Mouse (Mus musculus) G1E (cell line): Measurements from ENCODE around the gene Pigg. TPM values are rescaled to one million over a fixed set of nuclear protein-coding genes. Genes with fewer than 3 reads are reported as not detected.
A peak's percentile ranks its signal among the peaks of the same experiment; 100 is the strongest.
"Not testable (repeated sequence)": the region's sequence is repeated elsewhere in the genome, so short reads cannot be mapped to it uniquely, and the experiment has no call there.

Experiments used
- ATAC-seq: 2 replicates; pipeline ENCODE4 v1.8.0; 2016; ENCODE audit warnings: mild to moderate bottlenecking; ENCODE audit not compliant: insufficient number of reproducible peaks, poor library complexity, low FRiP score, severe bottlenecking; ENCODE audit errors: extremely low read depth
- DNase-seq: peaks from one replicate; pipeline ENCODE4 v3.0.0; 2012; ENCODE audit warnings: low spot score
- H3K27me3 ChIP-seq: 2 replicates; pipeline ENCODE4 v1.6.1; 2012; ENCODE audit warnings: mild to moderate bottlenecking, low read length, inconsistent platforms; ENCODE audit not compliant: insufficient read depth
- H3K36me3 ChIP-seq: replicated peaks from 2 replicates; pipeline ENCODE3; 2012; ENCODE audit warnings: mild to moderate bottlenecking, inconsistent platforms
- H3K4me1 ChIP-seq: 2 replicates; pipeline ENCODE4 v1.6.1; 2012; ENCODE audit warnings: low read depth, low read length, inconsistent platforms, mixed read lengths; ENCODE audit not compliant: insufficient read depth
- H3K4me3 ChIP-seq: 2 replicates; pipeline ENCODE4 v1.5.1; 2012; ENCODE audit warnings: low read depth, mild to moderate bottlenecking, inconsistent platforms, low read length, moderate library complexity, mixed read lengths
- H3K9me3 ChIP-seq: replicated peaks from 2 replicates; pipeline ENCODE4 v1.6.1; 2012; ENCODE audit warnings: inconsistent platforms
- CTCF ChIP-seq: IDR thresholded peaks from 2 replicates; pipeline ENCODE4 v1.5.1; 2012; ENCODE audit warnings: low read depth, low read length, inconsistent platforms, mixed read lengths
- GATA1 ChIP-seq: IDR thresholded peaks from 2 replicates; pipeline ENCODE4 v1.6.1; 2012; ENCODE audit warnings: borderline replicate concordance, low read length, inconsistent platforms, mixed read lengths
- GATA2 ChIP-seq: IDR thresholded peaks from 2 replicates; pipeline ENCODE4 v1.6.1; 2012; ENCODE audit warnings: low read depth, low read length, inconsistent platforms, borderline replicate concordance
- POLR2AphosphoS5 ChIP-seq: IDR thresholded peaks from 2 replicates; pipeline ENCODE4 v1.6.1; 2012; ENCODE audit warnings: low read depth, low read length, inconsistent platforms; ENCODE audit not compliant: insufficient replicate concordance
- TAL1 ChIP-seq: conservative IDR thresholded peaks from 2 replicates; pipeline ENCODE4 v1.6.1; 2012; ENCODE audit warnings: low read depth, low read length, inconsistent platforms, mixed read lengths
- polyA plus RNA-seq: library from polyadenylated mRNA; stranded (reverse); fragments of >175 nt; gene quantifications from 2 replicates; pipeline ENCODE4 v1.2.3, GENCODE M21; 2012
- total RNA-seq, 2 experiments: library from RNA; stranded (forward) in 1 of 2; stranded (reverse) in 1 of 2; fragments of 200-1000 nt in 1 of 2; fragments of >200 nt in 1 of 2; fragmentation: Nextera tagmentation in 1 of 2; gene quantifications; 2 replicates each; pipeline ENCODE4 v1.2.3; 2014 to 2017

Pigg gene
- total and polyA plus RNA-seq, 3 experiments: 2.0 to 11.7 (median 11.3) TPM

DNA sequence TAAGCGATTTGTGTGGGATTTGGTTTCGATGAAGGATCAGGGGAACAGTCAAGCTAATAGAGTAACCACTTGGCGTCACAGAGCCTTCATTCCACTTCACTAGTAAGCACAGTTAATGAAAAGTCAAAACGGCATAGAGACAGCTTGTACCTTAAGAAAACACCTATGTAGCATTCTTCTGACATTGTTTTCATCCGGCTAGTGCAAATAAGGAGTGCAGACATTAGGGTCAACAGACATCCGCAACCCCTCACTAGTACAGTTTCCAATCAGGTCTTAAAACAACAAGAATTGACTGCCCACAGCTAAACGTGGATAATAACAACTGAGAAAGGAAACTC is 42.6 kb upstream of the Pigg start:
- DNase-seq: no peak
- H3K36me3 ChIP-seq: peaks cover 16% of the 10 kb centered on the region

GRCm38 (mm10) chr5:108270415-108270814 is 42.0 kb upstream of the Pigg start:
- Histone ChIP-seq H3K36me3 (peaks cover 21% of the 10 kb centered on the region), H3K4me1 (peaks cover 35% of the 10 kb centered on the region), H3K4me3 (peak overlapping the region; percentile 99), H3K9me3 (no peaks in the 10 kb centered on the region), H3K27me3 (no peaks in the 10 kb centered on the region)
- TF ChIP-seq GATA2: no peak
- TF ChIP-seq POLR2AphosphoS5: no peak
- TF ChIP-seq TAL1: no peak
- no peak for TF ChIP-seq GATA1
- TF ChIP-seq CTCF: no peak
- DNase-seq (no peak), ATAC-seq (no peak)

More for the DNA sequence above, 42.6 kb upstream of the Pigg start:
- Histone ChIP-seq H3K27me3 (no peaks in the 10 kb centered on the region), H3K4me3 (peak overlapping the region; percentile 99), H3K9me3 (no peaks in the 10 kb centered on the region), H3K4me1 (peaks cover 35% of the 10 kb centered on the region)
- TF ChIP-seq CTCF (no peak), TAL1 (no peak), GATA2 (no peak), GATA1 (no peak), POLR2AphosphoS5 (no peak)
- no peak for ATAC-seq

GRCm38 (mm10) chr5:108271345-108271744 is 41.1 kb upstream of the Pigg start:
- not testable (repeated sequence) for ATAC-seq, DNase-seq, H3K9me3 ChIP-seq, H3K27me3 ChIP-seq
- Histone ChIP-seq H3K4me1 (peaks cover 35% of the 10 kb centered on the region), H3K36me3 (peaks cover 27% of the 10 kb centered on the region), H3K4me3 (peak overlapping the region; percentile 44; the same call in 1 of the 2 replicates)

DNA sequence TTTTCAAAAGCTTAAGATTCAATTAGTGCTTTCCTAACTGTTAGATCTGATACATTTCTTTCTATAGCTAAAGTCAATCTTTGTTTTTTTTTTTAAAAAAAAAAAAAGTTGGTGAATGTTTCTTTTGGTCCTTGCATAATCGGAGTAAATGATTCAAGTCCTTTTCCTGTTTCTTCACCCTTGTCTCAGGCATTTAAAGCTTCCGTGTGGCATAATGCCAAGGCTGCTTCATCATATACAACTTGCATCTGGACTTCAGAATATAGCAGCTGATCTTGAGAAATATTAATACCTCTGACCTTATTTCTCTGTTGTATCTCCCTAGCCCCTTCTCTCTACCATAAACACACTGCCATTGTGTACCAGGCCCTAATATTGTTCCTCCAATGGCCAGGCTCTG is 25.5 kb upstream of the Pigg start:
- no peak for TF ChIP-seq CTCF
- TF ChIP-seq GATA2: no peak
- no peak for TF ChIP-seq POLR2AphosphoS5
- no peak for TF ChIP-seq GATA1
- TF ChIP-seq TAL1: no peak
- H3K4me1 ChIP-seq: peaks cover 8% of the 10 kb centered on the region
- peaks cover 4% of the 10 kb centered on the region for H3K36me3 ChIP-seq
- no peak overlapping the region for H3K4me3 ChIP-seq
- H3K9me3 ChIP-seq: no peaks in the 10 kb centered on the region
- no peak for ATAC-seq
- H3K27me3 ChIP-seq: no peaks in the 10 kb centered on the region
- DNase-seq: no peak

- ATAC-seq (no peak), DNase-seq (no peak)
- Histone ChIP-seq H3K27me3 (0 out of 2 replicates have a peak, but pooled peaks cover 2% of the 10 kb centered on the region), H3K36me3 (no peaks in the 10 kb centered on the region), H3K4me3 (no peak overlapping the region), H3K4me1 (0 out of 2 replicates have a peak, but pooled peaks cover 4% of the 10 kb centered on the region), H3K9me3 (no peaks in the 10 kb centered on the region)
- TF ChIP-seq CTCF (no peak), TAL1 (no peak), GATA2 (no peak), POLR2AphosphoS5 (no peak), GATA1 (no peak)
Observed at GRCm38 (mm10) chr5:108301567-108301966, 10.8 kb upstream of the Pigg start.

DNA sequence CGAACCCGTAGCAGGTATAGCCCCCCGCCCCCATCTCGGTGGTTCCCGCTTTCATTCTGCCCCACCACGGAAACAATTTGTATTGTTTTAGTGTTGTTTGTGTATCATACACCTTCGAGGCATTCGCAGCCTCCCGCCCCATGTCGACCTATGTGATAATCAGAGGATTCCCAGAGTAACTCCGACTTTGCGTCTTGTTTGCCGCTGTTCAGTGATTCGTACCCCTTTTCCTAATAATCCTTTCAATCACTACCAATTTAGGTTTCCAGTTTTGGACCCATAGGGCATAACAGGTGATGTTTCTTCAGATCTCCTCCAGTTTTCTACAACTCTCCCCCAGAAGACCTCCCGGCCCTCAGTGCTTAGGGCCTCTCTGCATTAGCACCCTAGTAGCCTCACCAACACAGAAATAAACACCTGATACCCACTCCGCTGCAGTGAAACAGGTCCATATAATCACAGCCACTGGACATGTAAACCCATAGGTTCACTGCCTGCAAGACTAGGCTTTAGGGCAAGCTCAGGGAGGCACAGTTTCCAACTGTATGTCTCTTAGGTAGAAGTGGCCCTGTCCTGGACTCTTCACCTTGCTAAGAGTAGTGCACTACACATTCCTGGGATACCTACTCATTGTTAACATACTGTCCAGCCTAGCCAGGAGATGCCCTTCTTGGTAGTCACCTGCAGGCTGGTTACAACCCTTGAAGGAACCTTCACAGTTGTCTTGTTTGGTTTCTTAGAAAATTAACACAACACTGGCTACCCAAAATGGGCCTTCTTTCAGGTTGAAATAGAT is 854 bp downstream of the Pigg start:
- no peak for ATAC-seq
- TF ChIP-seq GATA2: no peak
- no peak for TF ChIP-seq GATA1
- TF ChIP-seq CTCF: no peak
- no peak for TF ChIP-seq POLR2AphosphoS5
- no peak for TF ChIP-seq TAL1
- peak; percentile 7 for DNase-seq
- H3K9me3 ChIP-seq: no peaks in the 10 kb centered on the region
- no peaks in the 10 kb centered on the region for H3K27me3 ChIP-seq
- peaks cover 18% of the 10 kb centered on the region for H3K4me1 ChIP-seq
- peaks cover 28% of the 10 kb centered on the region for H3K36me3 ChIP-seq
- H3K4me3 ChIP-seq: peak overlapping the region; percentile 85

DNA sequence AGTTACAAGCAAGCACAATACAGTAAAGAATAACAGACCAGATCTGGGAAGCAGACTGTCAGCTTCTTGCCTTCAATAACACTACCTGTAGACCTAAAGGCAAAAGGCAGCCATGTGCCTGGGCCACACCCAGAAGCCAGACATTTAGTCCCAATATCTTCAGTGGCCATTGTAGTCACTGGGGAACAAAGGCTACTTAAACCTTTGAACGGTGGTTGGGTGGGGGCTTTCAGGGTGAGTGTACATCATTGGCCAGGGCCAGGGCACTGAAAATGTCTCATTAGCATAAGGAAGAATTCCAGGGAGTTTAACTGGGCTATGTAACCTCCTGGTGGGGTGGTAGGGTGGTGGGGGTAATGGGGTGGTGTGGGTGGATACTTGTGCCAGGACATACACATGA is 18.6 kb downstream of the Pigg start:
- no peak for TF ChIP-seq GATA2
- TF ChIP-seq CTCF: no peak
- TF ChIP-seq TAL1: no peak
- no peak for TF ChIP-seq GATA1
- no peak for TF ChIP-seq POLR2AphosphoS5
- Histone ChIP-seq H3K4me3 (no peak overlapping the region), H3K4me1 (0 out of 2 replicates have a peak, but pooled peaks cover 2% of the 10 kb centered on the region), H3K9me3 (no peaks in the 10 kb centered on the region), H3K27me3 (no peaks in the 10 kb centered on the region), H3K36me3 (peaks cover 89% of the 10 kb centered on the region)
- ATAC-seq (no peak), DNase-seq (no peak)
